Mouse (Mus musculus): ENCODE data around the gene Exd1. TPM values are rescaled to one million over a fixed set of nuclear protein-coding genes. Genes with fewer than 3 reads are reported as not detected.

Exd1 gene
- polyA plus RNA-seq, 1 experiment, result 0.05 TPM

DNA sequence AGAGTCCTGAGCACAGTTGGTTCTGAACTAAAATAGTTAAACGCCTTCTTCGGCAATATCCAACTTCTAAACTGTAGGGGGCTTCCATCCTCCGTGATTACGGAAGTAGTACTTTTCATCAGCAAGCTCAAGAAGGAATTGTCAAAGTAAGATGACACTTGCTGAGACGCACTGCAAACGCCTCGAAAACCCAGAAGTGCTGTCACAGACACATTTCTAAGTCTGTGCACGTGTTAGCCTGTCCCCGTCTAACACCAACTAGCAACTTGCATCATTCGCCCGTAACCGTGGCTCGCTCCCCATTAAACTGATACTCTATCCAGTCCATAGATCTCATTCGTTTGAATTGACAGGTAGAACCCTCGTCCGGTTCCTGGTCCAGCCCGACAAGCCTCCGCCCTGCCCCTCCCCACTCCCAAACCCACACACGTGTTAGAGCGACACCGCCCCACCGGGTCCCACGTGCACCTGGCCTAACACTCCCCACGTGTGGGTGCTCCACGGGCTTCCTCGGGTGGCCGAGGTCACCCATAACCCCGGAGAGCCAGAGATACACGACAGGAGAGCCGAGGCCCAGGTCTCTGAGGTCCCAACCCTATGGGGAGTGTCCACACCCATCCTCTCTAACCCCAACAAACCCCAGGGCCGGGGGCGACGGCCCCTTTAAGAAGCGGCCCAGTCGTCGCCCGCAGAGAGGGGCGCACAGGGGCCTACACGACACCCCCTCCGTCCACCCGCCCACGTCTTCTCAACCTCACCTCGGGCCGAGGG lies 70.6 kb downstream of the Exd1 start:
- Histone ChIP-seq H3K79me3 (ENCODE audit: low read depth) (peaks cover 52% of the 10 kb centered on the region), H3K79me2 (ENCODE audit: control insufficient read depth, insufficient read depth) (peaks cover 68% of the 10 kb centered on the region), H3K27me3 (ENCODE audit: control insufficient read depth, insufficient read depth, insufficient read length) (no peaks in the 10 kb centered on the region), H3K4me3 (ENCODE audit: insufficient read depth, poor library complexity, severe bottlenecking) (peak overlapping the region; percentile 93), H3ac (ENCODE audit: control insufficient read depth, insufficient read length, low read depth) (peak overlapping the region; percentile 86), H3K36me3 (ENCODE audit: control insufficient read depth, insufficient read depth) (peaks cover 18% of the 10 kb centered on the region)
- no peak for TF ChIP-seq MYOG (IDR thresholded peaks at IDR 0.05; ENCODE audit: control insufficient read depth, extremely low read depth, insufficient read length)
- no peak for TF ChIP-seq FOSL1 (IDR thresholded peaks at IDR 0.05; ENCODE audit: insufficient read depth, low read length, poor library complexity, severe bottlenecking)
- TF ChIP-seq CEBPB (IDR thresholded peaks at IDR 0.05; ENCODE audit: low read depth), result no peak
- TF ChIP-seq USF1 (IDR thresholded peaks at IDR 0.05; ENCODE audit: low read depth), result peak; percentile 1
- TF ChIP-seq MAX (IDR thresholded peaks at IDR 0.05), result peak; percentile 94

DNA sequence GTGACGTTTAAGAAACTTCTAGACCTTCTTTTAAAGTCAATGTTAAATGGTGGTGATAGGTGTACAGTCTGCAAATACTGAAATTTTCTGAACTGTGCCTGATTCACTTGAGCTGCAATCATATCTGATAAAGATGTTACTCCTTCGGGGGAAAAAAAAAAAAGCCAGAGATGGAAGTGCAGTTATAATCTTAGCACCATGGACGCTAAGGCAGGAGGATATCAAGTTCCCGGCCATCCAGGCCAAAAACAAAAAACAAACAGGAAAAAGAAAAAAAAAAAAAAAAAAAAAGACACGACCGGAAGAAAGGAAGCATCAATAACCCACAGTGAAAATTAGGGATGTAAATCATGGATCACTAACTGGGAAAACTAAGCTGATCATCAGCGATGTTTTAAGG lies 71.3 kb downstream of the Exd1 start:
- H3ac ChIP-seq (ENCODE audit: control insufficient read depth, insufficient read length, low read depth), result peak overlapping the region; percentile 18
- peaks cover 21% of the 10 kb centered on the region for H3K36me3 ChIP-seq (ENCODE audit: control insufficient read depth, insufficient read depth)
- peak overlapping the region; percentile 93 for H3K4me3 ChIP-seq (ENCODE audit: insufficient read depth, poor library complexity, severe bottlenecking)
- no peaks in the 10 kb centered on the region for H3K27me3 ChIP-seq (ENCODE audit: control insufficient read depth, insufficient read depth, insufficient read length)
- peaks cover 74% of the 10 kb centered on the region for H3K79me2 ChIP-seq (ENCODE audit: control insufficient read depth, insufficient read depth)
- H3K79me3 ChIP-seq (ENCODE audit: low read depth), result peaks cover 55% of the 10 kb centered on the region
- TF ChIP-seq MYOD1 (IDR thresholded peaks at IDR 0.05; ENCODE audit: control insufficient read depth, insufficient read length, low read depth) (no peak), CTCF (IDR thresholded peaks at IDR 0.05; ENCODE audit: control insufficient read depth, insufficient read depth, insufficient read length) (no peak), USF1 (IDR thresholded peaks at IDR 0.05; ENCODE audit: low read depth) (no peak), MYOG (IDR thresholded peaks at IDR 0.05; ENCODE audit: control insufficient read depth, extremely low read depth, insufficient read length) (no peak), FOSL1 (IDR thresholded peaks at IDR 0.05; ENCODE audit: insufficient read depth, low read length, poor library complexity, severe bottlenecking) (no peak), MAX (IDR thresholded peaks at IDR 0.05) (no peak), CEBPB (IDR thresholded peaks at IDR 0.05; ENCODE audit: low read depth) (no peak)

Other genes starting within 250 kb of the Exd1 start
- gene Dll4, start 221.8 kb downstream of the Exd1 start, polyA plus RNA-seq (2012; fragmentation: generic; extraction: Trizol), result not detected
- 60.7 TPM for gene Chac1, start 196.4 kb downstream of the Exd1 start, polyA plus RNA-seq (2012; fragmentation: generic; extraction: Trizol)
- gene Ino80, start 69.9 kb downstream of the Exd1 start, polyA plus RNA-seq (2012; fragmentation: generic; extraction: Trizol), result 5.7 TPM
- 51.9 TPM for gene Chp1, start 70 bp upstream of the Exd1 start, polyA plus RNA-seq (2012; fragmentation: generic; extraction: Trizol)
- gene Nusap1, start 70.7 kb upstream of the Exd1 start, polyA plus RNA-seq (2012; fragmentation: generic; extraction: Trizol), result 6.5 TPM
- 9.0 TPM for gene Oip5, start 70.8 kb upstream of the Exd1 start, polyA plus RNA-seq (2012; fragmentation: generic; extraction: Trizol)
- 13.2 TPM for gene Ndufaf1, start 115.2 kb upstream of the Exd1 start, polyA plus RNA-seq (2012; fragmentation: generic; extraction: Trizol)
- gene Rtf1, start 127.4 kb upstream of the Exd1 start, polyA plus RNA-seq (2012; fragmentation: generic; extraction: Trizol), result 9.5 TPM
- 0.21 TPM for gene Itpka, start 194.7 kb upstream of the Exd1 start, polyA plus RNA-seq (2012; fragmentation: generic; extraction: Trizol)
- 0.01 TPM for gene Ltk, start 212.8 kb upstream of the Exd1 start, polyA plus RNA-seq (2012; fragmentation: generic; extraction: Trizol)
- 14.2 TPM for gene Rpap1, start 239.9 kb upstream of the Exd1 start, polyA plus RNA-seq (2012; fragmentation: generic; extraction: Trizol)